Mouse (Mus musculus): ENCODE measurements at regions not wholly inside any gene's neighbourhood (a gene's known extent, or its start where the extent isn't known, plus 50 kb on each side); places are given as distances from the start of the nearest gene placed in this dataset.

- DNase-seq = no peak
Measured at GRCm38 (mm10) chr7:88945338-88945737, 458.7 kb downstream of the Tmem135 start.

- no peak for DNase-seq
Measured at GRCm38 (mm10) chr7:88944936-88945335, 459.1 kb downstream of the Tmem135 start.

GRCm38 (mm10) chr7:88941246-88941910 lies 462.6 kb downstream of the Tmem135 start:
- no peak for DNase-seq

GRCm38 (mm10) chr7:88940196-88940595 lies 463.8 kb downstream of the Tmem135 start:
- no peak for DNase-seq

GRCm38 (mm10) chr7:88928245-88928795 lies 475.7 kb downstream of the Tmem135 start:
- DNase-seq = no peak

Measured in right cerebral cortex, adult 18-20 months (tissue).